In the genomic region with DNA sequence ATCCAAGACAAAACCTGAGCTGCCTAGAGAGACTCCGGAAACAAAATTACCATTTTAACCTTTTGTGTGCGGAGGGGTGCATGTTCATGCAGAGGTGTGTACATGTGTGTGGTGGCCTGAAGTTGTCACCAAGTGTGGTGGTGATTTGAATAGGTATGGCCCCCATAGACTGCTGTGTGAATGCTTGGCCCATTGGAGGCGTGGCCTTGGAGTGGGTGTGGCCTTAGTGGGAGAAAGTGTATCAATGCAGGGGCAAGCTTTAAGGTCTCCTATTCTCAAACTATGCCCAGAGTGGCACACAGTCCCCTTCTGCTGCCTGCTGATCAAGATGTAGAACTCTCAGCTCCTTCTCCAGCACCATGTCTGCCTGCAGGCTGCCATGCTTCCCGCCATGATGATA, we compare ENCODE assay signal across 25 mouse cellular contexts. TPM values are rescaled to one million over a fixed set of nuclear protein-coding genes. Genes with fewer than 3 reads are reported as not detected.
DNase-seq lines count a peak whose midpoint lies in the region; ATAC-seq and TF ChIP-seq lines count a peak whose summit lies in the region.
"Had no signal": no experiment of that assay in that cellular context is flagged by ENCODE, and none has a peak within 500 bp of the region (broad histone marks: within the 10 kb centered on the region; RNA-seq: fewer than 3 reads in every experiment).

No protein-coding gene starts in this region.

- peak; percentile 30 for DNase-seq in cerebellum, adult 9-11 months
- no peak for DNase-seq in cerebellum, adult 8-10 months
- no peak for DNase-seq in kidney, adult 2 months
- no peak for DNase-seq in layer of hippocampus, postnatal 36 days
- DNase-seq: adrenal gland, postnatal 25 days; cerebellum, adult 11-12 months; cerebellum, postnatal 14 days; gastrocnemius, postnatal 14 days; heart, postnatal 36 days; layer of hippocampus, adult 9-11 months; liver, postnatal 0 days; lung, postnatal 4 days; retina, postnatal 1 day; right cerebral cortex, postnatal 14 days had no signal

- H3K4me1 ChIP-seq in kidney, adult 2 months (ENCODE audit: control insufficient read depth, insufficient read depth, low read length): peaks cover 26% of the 10 kb centered on the region
- H3K4me1 ChIP-seq in kidney, embryonic 14.5 days (ENCODE audit: control insufficient read depth, insufficient read depth, low read length): peaks cover 25% of the 10 kb centered on the region
- peaks cover 34% of the 10 kb centered on the region for H3K4me1 ChIP-seq in embryonic facial prominence, embryonic 12.5 days

- no peak overlapping the region for H3K4me2 ChIP-seq in kidney, embryonic 14.5 days (replicated peaks; ENCODE audit: low read depth, low read length)
- H3K4me2 ChIP-seq in embryonic facial prominence, embryonic 12.5 days (replicated peaks): no peak overlapping the region
- H3K4me2 ChIP-seq: heart, embryonic 15.5 days; hindbrain, embryonic 14.5 days; liver, embryonic 12.5 days; midbrain, embryonic 15.5 days; neural tube, embryonic 15.5 days had no signal

- WGBS in kidney, adult 2 months: 83% methylated on average over 4 of the region's 4 CpGs
- WGBS in kidney, embryonic 14.5 days: 79% methylated on average over 4 of the region's 4 CpGs
- 72% methylated on average over 4 of the region's 4 CpGs for WGBS in embryonic facial prominence, embryonic 12.5 days

- peak overlapping the region; percentile 65; the same call in 1 of the 2 replicates for H3K27ac ChIP-seq in kidney, adult 2 months (ENCODE audit: insufficient read depth, low read depth, low read length)
- H3K27ac ChIP-seq in kidney, embryonic 14.5 days (ENCODE audit: low read depth, low read length): no peak overlapping the region
- H3K27ac ChIP-seq in embryonic facial prominence, embryonic 12.5 days: peak overlapping the region; percentile 100; the same call in 1 of the 2 replicates
- H3K27ac ChIP-seq: left cerebral cortex, adult 2 months; liver, embryonic 12.5 days had no signal

- no peaks in the 10 kb centered on the region for H3K36me3 ChIP-seq in kidney, adult 2 months (ENCODE audit: control insufficient read depth, insufficient read depth, low read length)
- H3K36me3 ChIP-seq in kidney, embryonic 14.5 days (ENCODE audit: control insufficient read depth, insufficient read depth, low read length): no peaks in the 10 kb centered on the region
- no peaks in the 10 kb centered on the region for H3K36me3 ChIP-seq in embryonic facial prominence, embryonic 12.5 days
- H3K36me3 ChIP-seq: heart, embryonic 15.5 days; liver, embryonic 12.5 days; midbrain, embryonic 15.5 days; neural tube, embryonic 15.5 days had no signal

- no peak for ATAC-seq in kidney, embryonic 14.5 days (ENCODE audit: low FRiP score, low TSS enrichment)
- ATAC-seq in embryonic facial prominence, embryonic 12.5 days (ENCODE audit: insufficient number of reproducible peaks, insufficient read depth, low FRiP score, low TSS enrichment): no peak
- no peak for ATAC-seq in megakaryocyte progenitor cell, adult 5-6 weeks (replicated peaks; ENCODE audit: poor library complexity)
- ATAC-seq: intestine, postnatal 0 days; liver, embryonic 12.5 days; liver, postnatal 0 days; midbrain, embryonic 15.5 days; Patski had no signal

- TF ChIP-seq POLR2A in kidney, adult 2 months (IDR thresholded peaks at IDR 0.05; ENCODE audit: low read depth, low read length): no peak

- TF ChIP-seq CTCF in kidney, adult 2 months (conservative IDR thresholded peaks at IDR 0.05; ENCODE audit: insufficient read depth, insufficient read length, low read depth, low read length): no peak

- H3K9ac ChIP-seq in kidney, embryonic 14.5 days (ENCODE audit: low read depth, low read length): no peak overlapping the region
- H3K9ac ChIP-seq in embryonic facial prominence, embryonic 12.5 days: no peak overlapping the region
- H3K9ac ChIP-seq: heart, embryonic 15.5 days; liver, embryonic 12.5 days; liver, postnatal 0 days; midbrain, embryonic 15.5 days; neural tube, embryonic 15.5 days had no signal

- H3K27me3 ChIP-seq in kidney, adult 2 months (replicated peaks; ENCODE audit: control insufficient read depth, insufficient read depth, low read length): no peaks in the 10 kb centered on the region
- H3K27me3 ChIP-seq in kidney, embryonic 14.5 days (ENCODE audit: control insufficient read depth, insufficient read depth, low read length): no peaks in the 10 kb centered on the region
- H3K27me3 ChIP-seq in embryonic facial prominence, embryonic 12.5 days: no peaks in the 10 kb centered on the region
- H3K27me3 ChIP-seq: heart, embryonic 15.5 days; midbrain, embryonic 15.5 days; neural tube, embryonic 15.5 days; Patski had no signal

- no peak overlapping the region for H3K4me3 ChIP-seq in kidney, adult 2 months (ENCODE audit: insufficient read depth, low read depth, low read length)
- H3K4me3 ChIP-seq in kidney, embryonic 14.5 days (ENCODE audit: low read length): no peak overlapping the region
- H3K4me3 ChIP-seq in embryonic facial prominence, embryonic 12.5 days: no peak overlapping the region
- H3K4me3 ChIP-seq: heart, embryonic 15.5 days; left cerebral cortex, adult 2 months; liver, embryonic 12.5 days; midbrain, embryonic 15.5 days; neural tube, embryonic 15.5 days had no signal

- H3K9me3 ChIP-seq in kidney, embryonic 14.5 days (ENCODE audit: control insufficient read depth, low read length): no peaks in the 10 kb centered on the region
- no peaks in the 10 kb centered on the region for H3K9me3 ChIP-seq in embryonic facial prominence, embryonic 12.5 days
- H3K9me3 ChIP-seq: heart, embryonic 15.5 days; liver, embryonic 12.5 days; midbrain, embryonic 15.5 days; neural tube, embryonic 15.5 days had no signal

RNA-seq across cellular contexts. Expression of a gene that starts 8.7 kb away (rescaled TPM):
- polyA plus RNA-seq in kidney, adult 2 months (2012; rRNA removed): 32.1 and 40.8 TPM in 2 replicates
- polyA plus RNA-seq in kidney, embryonic 14.5 days (2014; fragmentation: Nextera tagmentation; extraction: Ambion mirVana): 32.7 and 41.1 TPM in 2 replicates
- 61.0 and 65.5 TPM in 2 replicates for polyA plus RNA-seq in embryonic facial prominence, embryonic 12.5 days (2016; fragmentation: Nextera tagmentation; extraction: Ambion mirVana)
- 27.3 and 30.2 TPM in 2 replicates for total RNA-seq in megakaryocyte progenitor cell, adult 5-6 weeks (2015)
- total RNA-seq in megakaryocyte progenitor cell, adult 5-6 weeks (2017): 10.9 and 14.5 TPM in 2 replicates
- 100 to 1,000 TPM; 146 to 156 TPM for total RNA-seq in layer of hippocampus, postnatal 36 days (2021)
